Mouse (Mus musculus) lung, adult 18-20 months (tissue): ENCODE data around the gene Snw1.
"Not testable (repeated sequence)": the region's sequence is repeated elsewhere in the genome, so short reads cannot be mapped to it uniquely, and the experiment has no call there.

Experiments
- DNase-seq, 2 experiments: peaks; one replicate each; pipeline ENCODE4 v3.0.0; 2022; ENCODE audit warnings: mixed read lengths in 2 of 2

The Snw1 gene

GRCm38 (mm10) chr12:87471964-87472786 is at the start of gene Snw1:
Gene Snw1, minus strand, starts transcription at chr12:87472274.
- DNase-seq = peak; percentile 96

GRCm38 (mm10) chr12:87519616-87520015 is 47.5 kb upstream of the Snw1 start:
- DNase-seq = not testable (repeated sequence)

DNA sequence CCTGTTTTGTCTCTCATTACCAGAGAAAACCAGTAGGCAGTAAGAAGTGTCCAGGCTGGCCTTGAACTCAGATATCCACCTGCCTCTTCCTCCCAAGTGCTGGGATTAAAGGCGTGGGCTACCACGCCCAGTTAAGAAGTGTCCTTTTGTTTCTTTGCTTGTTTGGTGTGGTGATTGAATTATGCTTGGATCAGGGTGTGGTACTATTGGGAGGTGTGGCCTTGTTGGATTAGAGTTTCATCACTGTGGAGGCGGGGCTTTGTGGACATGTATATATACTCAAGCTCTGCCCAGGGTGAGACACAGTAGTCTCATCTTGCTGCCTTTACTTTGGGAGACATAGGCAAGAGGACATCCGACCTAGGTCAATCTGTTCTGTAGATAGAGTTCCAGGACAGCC is 41.9 kb upstream of the Snw1 start, which contains the start of gene Gm8300:
Gene Gm8300 (plus strand): TSS at position 301 of the 400 bp plus-strand sequence.
- DNase-seq = not testable (repeated sequence)

DNA sequence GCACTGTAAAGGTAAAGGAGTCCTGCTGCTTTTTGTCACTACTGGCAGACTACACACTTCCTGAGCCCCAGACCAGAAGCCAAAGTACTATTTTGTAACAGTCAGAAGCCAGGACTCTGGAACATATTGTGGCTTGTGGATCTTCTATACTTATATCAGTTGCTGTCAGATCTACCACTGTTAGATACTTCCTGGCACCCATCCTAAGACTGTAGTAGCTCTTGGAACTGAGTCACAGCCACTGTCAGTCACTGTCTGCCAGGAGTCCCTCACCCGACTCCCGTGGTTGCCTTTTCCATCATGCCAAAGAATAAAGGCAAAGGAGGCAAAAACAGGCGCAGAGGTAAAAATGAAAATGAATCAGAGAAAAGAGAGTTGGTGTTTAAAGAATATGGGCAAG is 22.3 kb upstream of the Snw1 start, which contains the start of gene Gm5788:
Gene Gm5788 (plus strand): TSS at position 301 of the 400 bp plus-strand sequence.
- DNase-seq = not testable (repeated sequence)

DNA sequence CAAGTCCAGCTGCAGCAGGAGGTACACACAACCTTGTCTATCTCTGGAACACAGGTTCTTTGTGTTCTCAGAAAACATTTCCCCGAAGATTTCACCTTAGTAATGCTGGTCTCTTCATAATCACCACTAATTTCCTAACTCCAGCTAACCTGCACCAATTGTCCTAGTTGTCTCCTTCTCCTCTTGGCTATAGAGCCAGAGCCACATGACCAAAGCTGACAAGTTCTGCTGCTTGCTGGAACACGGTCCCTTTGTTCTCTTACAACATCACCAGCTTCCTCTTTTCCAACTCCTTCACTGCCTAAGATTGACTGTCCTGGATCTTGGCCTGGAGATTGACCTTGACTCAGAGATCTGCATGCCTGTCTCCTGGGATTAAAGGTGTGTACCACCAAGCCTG is 16.6 kb upstream of the Snw1 start:
- DNase-seq = not testable (repeated sequence)

DNA sequence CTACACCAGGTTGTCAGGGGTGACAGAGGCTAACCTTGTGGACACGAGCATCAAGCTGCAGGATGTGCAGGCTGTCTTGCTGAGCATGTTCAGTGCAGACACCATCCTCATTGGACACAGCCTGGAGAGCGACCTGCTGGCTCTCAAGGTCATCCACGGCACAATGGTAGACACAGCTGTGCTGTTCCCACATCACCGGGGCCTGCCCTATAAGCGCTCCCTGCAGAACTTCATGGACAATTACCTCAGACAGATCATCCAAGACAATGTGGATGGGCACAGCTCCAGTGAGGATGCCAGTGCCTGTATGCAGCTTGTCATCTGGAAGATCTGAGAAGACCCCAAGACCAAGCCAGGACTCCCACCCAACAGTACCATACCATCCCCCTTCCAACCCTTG is 10.4 kb upstream of the Snw1 start:
- DNase-seq = not testable (repeated sequence)

DNA sequence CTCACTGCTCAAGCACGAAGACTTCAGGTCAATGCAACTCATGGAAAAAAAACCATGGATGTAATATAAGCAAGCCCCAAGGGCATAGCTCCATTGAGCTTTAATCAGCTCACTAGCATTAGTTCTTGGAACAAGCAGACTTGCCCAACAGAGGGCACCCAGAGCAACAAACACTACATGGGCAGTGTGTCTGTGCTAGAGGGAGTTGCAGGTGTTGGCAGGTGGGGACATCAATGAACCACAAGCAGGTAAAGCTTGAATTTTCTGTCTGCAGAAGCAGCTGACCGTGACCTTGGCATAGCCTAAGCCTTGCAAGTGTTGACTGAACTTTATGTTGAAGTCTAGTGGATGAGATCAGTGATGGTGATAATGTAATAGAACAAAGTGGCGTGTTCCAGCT is 2.7 kb upstream of the Snw1 start:
- DNase-seq = no peak

DNA sequence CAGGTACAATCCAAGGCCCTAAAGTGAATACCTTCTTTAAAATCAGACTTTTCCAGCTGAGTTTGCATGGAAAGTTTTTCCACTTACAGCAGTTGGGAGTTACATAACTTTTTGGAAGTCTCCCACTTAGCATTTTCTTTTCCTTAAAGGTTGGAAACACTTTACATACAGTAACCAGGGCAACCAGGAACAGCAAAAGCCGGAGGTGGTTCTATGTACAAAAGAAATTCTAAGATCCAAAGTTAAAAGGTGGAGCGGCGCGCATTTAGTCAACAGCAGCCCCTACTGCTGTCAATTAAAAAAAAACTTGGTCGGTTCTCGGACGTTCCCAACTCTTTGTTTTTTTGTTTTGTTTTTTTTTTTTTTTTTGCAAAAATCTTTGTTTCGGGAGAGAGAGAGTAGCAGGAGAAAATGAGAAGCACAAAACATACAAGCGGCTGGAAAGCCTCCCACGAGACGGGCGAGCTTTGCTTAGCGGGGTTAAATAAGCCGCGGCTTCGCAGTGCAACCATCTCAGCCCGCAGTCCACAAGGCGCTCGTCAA is 582 bp downstream of the Snw1 start:
- peak in 1 of 2 experiments; percentile 10 for DNase-seq

DNA sequence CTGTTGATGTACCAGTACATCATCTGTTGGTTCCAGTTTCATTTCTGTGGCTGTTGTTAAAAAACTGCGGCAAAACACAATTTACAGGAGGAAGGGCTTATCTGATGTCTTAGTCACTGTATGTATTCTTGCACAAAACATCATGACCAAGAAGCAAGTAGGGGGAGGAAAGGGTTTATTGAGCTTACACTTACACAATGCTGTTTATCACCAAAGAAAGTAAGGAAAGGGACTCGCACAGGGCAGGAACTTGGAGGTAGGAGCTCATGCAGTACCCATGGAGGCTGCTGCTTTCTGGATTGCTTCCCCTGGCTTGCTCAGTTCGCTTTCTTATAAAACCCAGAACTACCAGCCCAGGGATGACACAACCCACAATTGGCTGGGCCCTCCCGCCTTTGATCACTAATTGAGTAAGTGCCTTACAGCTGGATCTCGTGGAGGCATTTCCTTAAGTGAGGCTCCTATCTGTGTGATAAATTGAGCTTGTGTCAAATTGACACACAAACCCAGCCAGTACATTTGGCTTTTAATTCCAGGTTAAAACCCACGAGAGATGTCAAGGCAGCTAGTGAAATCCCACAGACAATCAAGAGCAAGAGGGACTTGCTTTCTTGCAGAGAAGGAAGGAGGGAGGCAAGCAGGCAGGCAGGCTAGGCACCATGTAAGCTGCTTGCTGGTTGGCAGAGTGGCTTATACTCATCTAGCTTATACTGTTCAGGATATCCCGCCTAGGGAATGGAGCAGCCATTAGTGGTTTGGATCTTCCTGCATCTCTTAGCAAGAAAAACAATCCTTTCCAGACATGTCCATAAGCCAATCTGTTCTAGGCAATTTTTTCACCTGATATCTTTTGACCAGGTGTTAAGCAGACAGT is 1.6 kb downstream of the Snw1 start:
- DNase-seq = no peak

DNA sequence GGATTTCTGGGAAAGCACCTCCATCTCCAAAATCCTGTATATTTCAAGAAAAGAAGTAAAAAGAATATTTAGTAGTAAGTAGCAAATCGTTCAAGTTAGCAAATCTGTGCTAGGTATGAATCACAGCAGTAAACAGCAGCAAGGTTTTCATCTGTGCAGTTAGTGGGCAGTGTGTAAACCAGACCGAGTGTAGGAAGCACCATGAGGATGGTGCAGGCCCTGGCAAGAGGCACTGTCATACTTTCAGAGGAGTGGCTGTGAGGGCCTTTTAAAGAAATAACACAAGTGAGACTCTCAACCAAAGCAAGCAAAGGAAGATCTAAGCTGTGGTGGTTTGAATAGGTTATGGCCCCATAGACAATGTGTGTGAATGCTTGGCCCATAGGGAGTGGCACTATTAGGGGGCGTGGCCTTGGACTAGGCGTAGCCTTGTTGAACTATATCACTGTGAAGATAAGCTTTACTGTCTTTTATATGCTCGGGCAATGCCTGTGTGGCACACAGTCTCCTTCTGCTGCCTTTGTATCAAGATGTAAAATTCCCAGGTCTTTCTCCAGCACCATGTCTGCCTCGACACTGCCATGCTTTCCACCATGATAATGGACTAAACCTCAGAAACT is 7.3 kb downstream of the Snw1 start:
- DNase-seq = no peak

GRCm38 (mm10) chr12:87449456-87449855 is 22.6 kb downstream of the Snw1 start:
- DNase-seq = no peak

- no peak for DNase-seq
Measured at GRCm38 (mm10) chr12:87444211-87444610, 27.9 kb downstream of the Snw1 start.

DNA sequence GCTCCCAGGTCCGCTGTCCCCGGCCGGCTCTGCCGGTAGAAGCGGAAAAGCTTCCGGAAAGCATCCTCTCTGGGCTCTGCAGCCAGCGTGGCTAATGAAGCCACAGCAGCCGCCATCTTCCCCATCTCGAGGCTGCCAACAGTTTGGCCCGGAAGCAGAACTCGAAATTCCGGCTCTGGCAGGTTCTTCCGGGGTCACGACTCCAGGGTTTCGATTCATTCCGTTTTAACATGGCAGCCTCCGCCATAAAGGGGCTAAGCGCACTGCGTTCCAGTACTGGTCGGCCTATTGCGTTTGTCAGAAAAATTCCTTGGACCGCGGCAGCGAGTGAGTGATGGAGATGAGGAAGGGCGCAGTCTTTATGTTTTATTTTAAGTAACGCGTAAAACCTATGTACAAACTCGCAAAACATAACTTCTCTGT is 28.4 kb downstream of the Snw1 start, which contains the start of the genes Slirp and Alkbh1:
Gene Slirp (plus strand): TSS at position 197 of the 423 bp plus-strand sequence.
Gene Alkbh1 (minus strand): TSS at position 318 of the 423 bp plus-strand sequence.
- DNase-seq = peak; percentile 89 to 91

DNA sequence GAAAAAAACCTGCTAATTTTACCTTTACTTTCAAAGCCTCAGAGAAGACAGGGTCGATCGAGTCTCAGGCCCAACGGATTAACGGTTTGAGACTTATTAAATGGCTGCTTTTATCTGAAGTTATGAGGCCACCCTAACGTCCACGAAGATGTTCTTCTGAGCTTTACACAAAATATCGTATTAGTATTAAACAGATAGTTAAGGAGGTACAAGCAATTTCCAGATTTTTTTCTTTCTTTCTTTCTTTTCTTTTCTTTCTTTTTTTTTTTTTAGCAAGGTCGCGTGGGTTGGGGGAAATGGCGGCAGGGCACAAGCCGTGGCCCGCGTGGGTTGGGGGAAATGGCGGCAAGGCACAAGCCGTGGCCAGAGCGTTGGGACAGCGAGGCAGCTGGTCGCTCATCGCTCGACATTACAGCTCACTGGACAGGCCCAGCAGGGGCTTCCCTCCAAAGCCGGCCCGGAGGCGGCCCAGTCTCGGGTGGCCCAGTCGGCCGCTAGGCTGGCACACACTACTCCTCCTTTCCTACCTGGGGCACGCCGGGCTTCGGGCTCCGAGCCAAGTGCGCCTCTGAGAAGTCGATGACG is 28.9 kb downstream of the Snw1 start:
- DNase-seq = no peak

- no peak for DNase-seq
Measured at GRCm38 (mm10) chr12:87442177-87443114, 29.6 kb downstream of the Snw1 start.

DNA sequence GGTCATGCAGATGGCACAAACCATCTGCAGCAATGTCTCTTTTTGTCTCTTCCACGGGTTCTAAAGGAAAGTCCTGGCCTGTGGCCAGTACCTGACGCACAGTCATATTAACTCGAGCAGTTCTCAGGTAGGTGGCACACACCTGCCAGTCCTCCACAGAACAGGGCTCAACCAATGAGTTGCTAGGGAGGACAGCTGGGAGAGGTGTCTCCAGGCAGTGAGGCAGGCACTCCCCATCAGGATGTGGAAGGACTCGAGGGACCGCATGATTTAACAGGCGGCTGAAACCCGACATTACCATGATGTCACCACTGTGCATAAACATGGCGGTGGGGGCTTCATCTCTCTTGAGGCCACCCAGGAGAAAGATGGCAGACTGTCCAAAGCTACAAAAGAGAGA is 43.2 kb downstream of the Snw1 start:
- no peak for DNase-seq

- DNase-seq = no peak
Measured at GRCm38 (mm10) chr12:87428295-87428694, 43.8 kb downstream of the Snw1 start.

DNA sequence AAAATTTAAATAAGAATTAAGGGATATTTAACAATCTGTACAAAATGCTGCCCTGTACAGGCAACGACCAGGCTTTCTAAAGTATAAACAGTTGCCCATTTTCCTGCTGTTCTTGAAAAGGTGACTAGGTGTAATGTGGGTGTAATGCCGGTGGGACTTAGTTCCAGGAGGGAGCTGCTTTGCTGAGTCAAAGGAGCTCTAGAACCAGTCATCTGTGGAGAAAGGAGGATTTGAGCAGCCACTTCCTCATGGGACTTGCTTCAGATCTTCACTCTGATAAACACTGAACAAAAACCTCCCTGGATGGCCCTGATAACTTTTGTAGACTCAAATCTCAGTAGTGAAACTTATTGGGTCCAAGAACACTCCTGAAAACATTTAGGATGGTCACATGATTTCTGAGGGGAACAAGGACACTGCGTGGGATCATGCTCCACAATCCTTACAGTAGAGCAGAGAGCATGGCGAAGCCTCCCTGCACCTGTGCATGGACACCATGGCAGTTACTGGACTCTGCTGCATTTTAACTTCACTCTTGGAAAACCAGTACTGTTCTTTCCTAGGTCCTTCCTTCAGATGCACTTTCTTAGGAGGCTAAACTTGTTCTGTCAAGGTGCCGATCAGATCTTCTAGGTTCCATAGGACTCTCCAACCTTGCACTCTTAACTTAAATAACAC is 45.6 kb downstream of the Snw1 start:
- no peak for DNase-seq

- no peak for DNase-seq
Measured at GRCm38 (mm10) chr12:87424516-87424915, 47.6 kb downstream of the Snw1 start.

DNA sequence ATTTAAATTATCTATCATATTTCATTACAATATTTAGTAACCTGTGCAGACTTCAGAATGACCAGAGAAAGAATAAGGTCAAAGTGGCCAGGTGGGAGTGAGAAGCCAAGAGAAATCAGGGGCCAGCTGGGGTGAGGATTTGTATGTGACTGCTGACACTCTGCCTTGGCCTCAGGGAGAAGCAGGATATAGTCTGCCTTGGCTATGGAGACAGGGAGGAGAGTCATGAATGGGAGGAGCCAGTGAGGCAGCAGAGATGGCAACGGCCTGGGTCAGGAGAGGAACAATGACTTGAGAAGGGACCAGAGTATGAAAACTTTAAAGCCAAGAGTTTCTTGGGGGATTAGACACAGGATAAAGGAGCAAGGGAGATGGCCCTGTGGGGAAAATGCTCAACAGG is 48.4 kb downstream of the Snw1 start:
- no peak for DNase-seq
